Mouse (Mus musculus) frontal cortex, adult (tissue): Measurements from ENCODE around the gene Cacna2d3.

Source experiments
- ATAC-seq: cut with Nextera tagmentation; 2 replicates; pipeline ENCODE4 v1.9.2; 2017; ENCODE audit warnings: mild to moderate bottlenecking, moderate library complexity, mixed read lengths; ENCODE audit not compliant: low TSS enrichment

Gene Cacna2d3

GRCm38 (mm10) chr14:29077418-29077817 lies 644.2 kb downstream of the Cacna2d3 start:
- no peak for ATAC-seq

GRCm38 (mm10) chr14:29073747-29074146 lies 647.9 kb downstream of the Cacna2d3 start:
- no peak for ATAC-seq

GRCm38 (mm10) chr14:29062676-29063075 lies 659.0 kb downstream of the Cacna2d3 start:
- 0 out of 2 replicates have a peak, but pooled peaks have one; percentile 16 for ATAC-seq

DNA sequence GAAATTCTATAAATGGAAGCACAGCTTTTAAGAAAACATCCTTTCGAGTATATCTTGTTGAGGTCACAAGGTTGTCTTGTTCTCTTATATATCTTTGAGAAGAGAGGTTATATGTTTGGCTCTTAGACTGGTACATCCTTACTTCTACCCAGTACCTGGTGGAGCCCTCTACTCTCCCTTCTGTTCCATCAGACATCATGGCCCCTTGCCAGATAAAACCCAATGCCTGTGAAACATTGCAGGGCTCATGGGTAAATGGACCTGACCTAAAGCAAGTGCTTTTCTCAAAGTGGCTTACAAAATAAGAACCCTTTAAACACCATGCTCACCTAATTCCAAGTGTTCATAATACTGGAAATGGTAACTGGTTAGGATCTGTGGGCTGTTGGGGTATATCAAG lies 660.2 kb downstream of the Cacna2d3 start:
- no peak for ATAC-seq

- peak; percentile 62 for ATAC-seq
These were observed 661.0 kb downstream of the Cacna2d3 start for GRCm38 (mm10) chr14:29060679-29061078.

GRCm38 (mm10) chr14:29051951-29052835 lies 669.5 kb downstream of the Cacna2d3 start:
- peak; percentile 34; the same call in 1 of the 2 replicates for ATAC-seq

DNA sequence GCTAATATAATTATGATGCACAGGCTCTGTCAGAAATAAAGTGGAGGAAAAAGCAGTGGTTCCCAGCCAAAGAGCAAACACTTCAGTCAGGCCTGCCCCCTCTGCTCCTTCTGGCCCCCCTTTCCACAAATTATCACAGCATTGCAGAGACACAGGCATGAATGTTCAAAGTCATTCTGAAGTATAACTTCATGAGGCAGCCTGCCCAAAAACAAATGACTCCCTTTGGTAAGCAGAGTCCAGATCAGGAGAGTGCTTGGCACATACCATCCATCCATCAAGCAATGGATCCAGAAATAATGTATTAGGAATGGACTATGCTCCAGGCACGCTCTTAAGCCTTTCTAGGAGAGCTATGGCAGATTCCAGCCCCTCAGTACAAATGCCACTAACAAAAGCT lies 679.3 kb downstream of the Cacna2d3 start:
- no peak; the same call in 1 of the 2 replicates for ATAC-seq

DNA sequence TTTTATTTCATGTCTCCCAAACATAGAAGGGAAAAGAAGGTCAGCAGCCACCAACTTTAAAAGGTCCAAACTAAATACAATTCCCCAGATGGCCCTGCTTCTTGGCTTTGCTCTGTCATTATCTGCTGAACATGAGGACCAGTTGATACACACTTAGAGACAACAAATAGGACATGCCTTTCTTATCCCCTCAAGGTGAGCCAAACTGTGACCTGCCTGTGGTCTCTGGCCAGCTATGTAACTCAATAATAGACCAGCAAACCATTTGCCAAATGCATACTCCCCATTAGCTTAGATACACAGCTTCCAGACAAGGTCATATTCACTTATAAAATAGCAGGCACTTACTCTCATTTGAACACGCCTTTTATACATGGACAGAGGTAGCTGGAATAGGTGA lies 680.2 kb downstream of the Cacna2d3 start:
- ATAC-seq = no peak

GRCm38 (mm10) chr14:29040606-29041364 lies 680.9 kb downstream of the Cacna2d3 start:
- no peak for ATAC-seq

DNA sequence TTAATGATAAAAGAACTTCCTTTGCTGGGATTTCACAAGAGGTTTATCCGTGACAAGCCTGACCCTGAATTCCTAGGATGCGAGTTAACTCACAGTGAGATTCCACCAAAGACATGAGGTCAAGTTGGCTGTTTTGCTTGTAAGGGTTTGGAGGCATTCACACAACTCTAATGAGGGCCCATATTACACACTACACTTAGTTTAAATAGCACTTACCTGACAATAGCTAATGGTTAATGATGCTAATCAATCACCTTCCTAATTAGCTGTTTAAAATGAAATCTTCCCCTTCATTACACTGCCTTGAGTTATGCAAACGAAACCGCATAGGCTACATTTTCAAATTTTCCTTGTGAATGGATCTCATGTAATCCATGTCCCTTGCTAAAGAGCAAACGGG lies 683.4 kb downstream of the Cacna2d3 start:
- ATAC-seq = no peak

DNA sequence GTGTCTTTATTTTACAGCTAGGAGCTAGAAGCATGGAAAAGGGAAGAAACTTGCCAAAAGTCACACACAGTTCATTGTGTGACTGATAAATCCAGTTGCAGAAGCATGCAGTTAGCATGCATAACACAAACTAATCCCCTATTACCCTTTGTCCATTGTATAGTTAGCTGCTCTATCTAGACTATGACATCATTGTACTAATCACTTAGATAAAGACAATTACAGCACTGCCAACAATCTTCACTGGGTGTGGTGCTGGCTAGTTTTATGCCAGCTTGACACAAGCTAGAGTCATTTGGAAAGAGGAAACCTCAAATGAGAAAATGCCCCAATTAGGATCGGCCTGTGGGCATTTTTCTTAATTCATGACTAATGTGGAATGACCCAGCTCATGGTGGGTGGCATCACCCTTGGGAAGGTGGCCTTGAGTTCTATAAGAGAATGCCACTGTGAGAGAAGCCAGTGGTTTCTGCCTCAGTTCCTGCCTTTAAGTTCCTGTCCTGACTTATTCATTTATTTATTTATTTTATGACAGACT lies 689.7 kb downstream of the Cacna2d3 start:
- ATAC-seq = no peak

DNA sequence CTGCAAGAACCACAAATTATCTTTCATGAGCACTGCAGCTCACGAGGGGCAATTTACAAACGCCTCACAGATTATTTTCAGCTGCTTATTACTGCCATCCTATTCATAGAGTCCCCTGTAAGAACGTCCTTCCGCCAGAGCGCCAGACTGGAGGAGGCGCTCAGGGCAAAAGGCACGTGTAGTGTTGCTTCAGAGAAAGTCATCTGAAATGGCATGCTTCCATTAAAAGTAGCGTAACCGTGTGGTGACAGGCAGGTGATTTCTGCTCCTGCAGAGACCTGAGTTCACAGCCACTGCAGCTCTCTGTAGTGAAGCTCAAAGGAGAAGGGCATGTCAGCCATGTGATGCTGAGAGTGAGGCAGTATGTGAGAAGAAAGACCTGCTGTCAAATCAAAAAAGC lies 691.1 kb downstream of the Cacna2d3 start:
- 0 out of 2 replicates have a peak, but pooled peaks have one; percentile 18 for ATAC-seq

- ATAC-seq = no peak
These were observed 691.7 kb downstream of the Cacna2d3 start for GRCm38 (mm10) chr14:29029896-29030420.

DNA sequence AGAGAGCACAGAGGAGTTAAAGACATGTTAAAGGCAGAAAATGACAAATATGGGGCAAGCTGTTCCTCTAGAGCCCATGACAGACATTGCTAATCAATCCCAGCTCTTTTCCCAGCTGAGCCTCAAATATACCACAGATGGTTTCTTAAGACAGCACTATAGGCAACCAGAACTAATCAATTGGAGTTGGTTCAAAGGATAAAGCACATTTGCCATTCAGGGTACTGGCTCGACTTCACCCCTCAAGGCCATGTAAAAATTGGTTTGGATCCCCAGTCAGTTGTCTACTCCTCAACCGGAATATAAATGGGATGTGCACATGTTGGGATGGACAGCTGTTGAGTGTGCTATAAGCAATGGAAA lies 692.6 kb downstream of the Cacna2d3 start:
- no peak for ATAC-seq

DNA sequence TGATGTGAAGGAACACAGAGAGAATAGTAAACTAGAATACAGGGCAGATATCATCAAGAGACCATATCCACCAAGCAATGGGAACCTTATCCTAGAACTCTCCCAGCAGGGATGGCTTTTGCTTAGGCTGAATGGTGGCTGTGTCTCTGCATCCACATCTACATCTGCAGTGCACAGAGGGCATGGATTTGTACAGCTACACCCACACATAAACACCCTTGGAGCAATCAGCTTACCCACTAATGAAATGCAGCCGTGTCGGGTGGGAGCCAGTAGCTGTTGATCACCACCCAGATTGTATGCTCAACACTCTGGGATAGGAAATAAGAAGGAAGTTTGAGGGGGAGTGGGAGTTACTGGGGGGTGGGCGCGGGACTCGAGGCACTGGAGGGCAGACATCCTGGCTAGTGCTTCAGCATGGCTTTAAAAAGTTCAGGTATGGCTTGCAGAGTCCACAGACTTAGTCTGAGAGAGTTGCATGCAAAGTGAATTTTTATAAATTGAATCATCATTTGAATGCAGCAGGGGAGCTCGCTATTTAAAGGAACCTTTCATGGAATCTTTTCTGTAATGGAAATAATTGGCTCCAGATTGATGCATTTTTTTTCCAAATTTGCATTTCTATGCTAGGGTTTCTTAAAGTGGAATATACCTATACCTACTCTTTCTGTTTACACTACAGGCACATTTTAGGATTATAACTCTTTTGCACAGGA lies 693.1 kb downstream of the Cacna2d3 start:
- no peak for ATAC-seq

- peak; percentile 45; the same call in 1 of the 2 replicates for ATAC-seq
These were observed 694.4 kb downstream of the Cacna2d3 start for GRCm38 (mm10) chr14:29027276-29027675.

DNA sequence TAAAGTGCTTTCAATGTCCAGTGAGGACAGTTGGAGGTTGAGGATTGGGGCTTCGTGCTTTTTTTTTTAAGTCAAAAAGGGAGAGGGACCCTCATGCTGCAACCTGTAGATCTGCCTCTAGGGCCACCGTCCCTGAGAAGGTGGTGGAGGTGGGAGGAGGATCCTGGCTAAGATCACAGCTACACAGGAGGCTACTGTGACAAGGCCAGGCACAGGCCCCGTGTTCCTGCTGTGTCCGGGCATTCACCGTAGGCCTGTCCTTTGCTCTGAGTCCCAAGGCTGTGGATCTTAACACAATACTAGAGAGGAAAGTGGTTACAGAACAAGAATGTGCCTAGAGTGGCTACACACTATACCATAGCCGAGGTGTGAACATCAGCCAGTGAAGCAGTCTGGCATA lies 696.3 kb downstream of the Cacna2d3 start:
- ATAC-seq = no peak

DNA sequence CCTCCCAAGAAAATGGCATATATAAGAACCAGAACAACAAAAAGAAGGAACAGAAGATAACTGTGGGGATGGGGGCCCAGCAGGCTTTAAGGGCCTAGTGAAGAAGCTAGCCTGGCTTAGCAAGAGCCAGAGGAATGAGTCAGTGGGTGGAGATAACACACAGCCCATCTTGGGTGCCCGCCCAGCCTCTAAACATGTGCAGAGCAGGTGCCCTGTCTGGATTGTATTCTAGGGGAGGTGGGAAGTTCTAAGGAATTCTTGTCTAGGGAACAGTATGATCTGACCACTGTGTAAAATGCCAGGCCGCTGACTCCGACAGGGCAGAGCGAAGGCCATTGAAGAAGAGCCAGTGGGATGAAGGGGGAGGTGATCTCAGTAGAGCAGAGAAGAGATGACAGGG lies 698.4 kb downstream of the Cacna2d3 start:
- ATAC-seq = no peak

DNA sequence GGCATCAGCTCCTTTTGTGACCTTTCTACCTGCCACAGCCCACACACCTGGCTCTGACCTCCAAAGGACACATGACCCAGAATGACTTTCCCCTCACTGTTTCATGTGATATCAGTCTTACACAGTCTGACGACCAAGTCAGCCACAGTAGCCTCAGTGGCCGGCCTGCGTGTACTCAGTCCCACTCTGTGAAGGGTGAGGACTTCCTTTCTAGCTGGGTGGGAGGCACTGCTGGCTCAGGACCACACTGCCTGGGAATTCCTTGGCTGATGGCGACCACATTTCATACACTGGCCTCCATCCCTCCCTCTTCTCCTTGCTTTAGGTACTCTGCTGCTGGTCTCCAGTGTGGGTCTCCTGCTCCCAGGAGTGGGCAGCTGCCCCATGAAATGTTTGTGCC lies 700.4 kb downstream of the Cacna2d3 start:
- ATAC-seq = no peak

GRCm38 (mm10) chr14:29018316-29019000 lies 703.2 kb downstream of the Cacna2d3 start:
- no peak for ATAC-seq

- no peak for ATAC-seq
These were observed 703.8 kb downstream of the Cacna2d3 start, which contains the start of gene Lrtm1 for GRCm38 (mm10) chr14:29017883-29018282. Gene Lrtm1 (plus strand): TSS chr14:29018208.
